Mouse (Mus musculus): ENCODE measurements around the gene Olfr140.

- TF ChIP-seq CTCF (conservative IDR thresholded peaks at IDR 0.05; ENCODE audit: low read length) (no peak), POU5F1 (IDR thresholded peaks at IDR 0.05; ENCODE audit: borderline replicate concordance, low read length) (no peak)
These were observed at the start of gene Olfr140 for GRCm38 (mm10) chr2:90063494-90063893.
